Mouse (Mus musculus): ENCODE data around the gene Gm28710. TPM values are rescaled to one million over a fixed set of nuclear protein-coding genes. Genes with fewer than 3 reads are reported as not detected.

Gm28710 gene
- polyA plus RNA-seq, 1 experiment from 2014 or later: not detected

Other genes with a start within 250 kb of the Gm28710 start
- 0.13 and 0.17 TPM in 2 replicates for gene Hgf, start 238.3 kb upstream of the Gm28710 start, polyA plus RNA-seq (2015; fragmentation: Nextera tagmentation; extraction: Ambion mirVana)